Mouse (Mus musculus): ENCODE data around the gene Oxsr1. TPM values are rescaled to one million over a fixed set of nuclear protein-coding genes. Genes with fewer than 3 reads are reported as not detected.
"Not testable (repeated sequence)": the region's sequence is repeated elsewhere in the genome, so short reads cannot be mapped to it uniquely, and the experiment has no call there.

Gene Oxsr1
- total RNA-seq, 2 experiments from 2014 or later: 48.4 to 51.0 TPM

GRCm38 (mm10) chr9:119280894-119281682 is 41.1 kb downstream of the Oxsr1 start:
- no peak for DNase-seq
- intact Hi-C loops (cut with DNase I): no loop called here

- no peak for DNase-seq
- intact Hi-C loops (cut with DNase I): loop anchor here (5.0 kb wide), 1 partner anchor 171 kb away; no protein-coding TSS in a partner anchor
Measured at GRCm38 (mm10) chr9:119278031-119278430, 44.2 kb downstream of the Oxsr1 start.

DNA sequence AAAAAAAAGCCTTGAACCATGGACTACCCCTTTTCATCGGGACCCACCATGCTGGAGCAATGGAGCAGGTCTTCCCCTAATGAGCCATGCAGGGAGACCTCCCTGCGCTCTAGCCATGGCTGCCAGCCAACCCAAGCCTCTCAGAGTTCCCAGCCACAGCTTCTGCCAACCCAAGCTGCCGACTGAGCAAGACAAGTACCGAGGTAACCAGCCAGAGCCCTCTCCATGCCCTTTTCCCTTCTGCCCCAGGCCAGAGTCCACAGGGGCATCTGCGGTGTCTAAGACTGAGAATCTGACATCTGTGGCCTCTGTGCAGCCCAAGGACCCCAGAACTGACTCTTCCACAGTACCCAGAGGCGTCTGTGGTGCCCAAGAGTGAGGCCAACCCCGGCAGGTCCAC is 45.9 kb downstream of the Oxsr1 start:
- no peak for DNase-seq
- intact Hi-C loops (cut with DNase I): loop anchor here (5.0 kb wide), 1 partner anchor 169 kb away; no protein-coding TSS in a partner anchor

DNA sequence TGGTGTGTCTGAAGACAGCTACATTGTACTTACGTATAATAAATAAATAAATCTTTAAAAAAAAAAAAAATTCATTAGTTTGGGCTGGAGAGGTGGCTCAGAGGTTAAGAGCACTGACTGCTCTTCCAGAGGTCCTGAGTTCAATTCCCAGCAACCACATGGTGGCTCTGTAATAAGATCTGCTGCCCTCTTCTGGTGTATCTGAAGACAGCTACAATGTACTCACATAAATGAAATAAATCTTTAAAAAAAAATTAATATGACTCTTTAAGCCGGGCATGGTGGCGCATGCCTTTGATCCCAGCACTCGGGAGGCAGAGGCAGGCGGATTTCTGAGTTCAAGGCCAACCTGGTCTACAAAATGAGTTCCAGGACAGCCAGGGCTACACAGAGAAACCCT is 47.4 kb downstream of the Oxsr1 start:
- not testable (repeated sequence) for DNase-seq
- intact Hi-C loops (cut with DNase I): loop anchor here (5.0 kb wide), 1 partner anchor 168 kb away; no protein-coding TSS in a partner anchor

DNA sequence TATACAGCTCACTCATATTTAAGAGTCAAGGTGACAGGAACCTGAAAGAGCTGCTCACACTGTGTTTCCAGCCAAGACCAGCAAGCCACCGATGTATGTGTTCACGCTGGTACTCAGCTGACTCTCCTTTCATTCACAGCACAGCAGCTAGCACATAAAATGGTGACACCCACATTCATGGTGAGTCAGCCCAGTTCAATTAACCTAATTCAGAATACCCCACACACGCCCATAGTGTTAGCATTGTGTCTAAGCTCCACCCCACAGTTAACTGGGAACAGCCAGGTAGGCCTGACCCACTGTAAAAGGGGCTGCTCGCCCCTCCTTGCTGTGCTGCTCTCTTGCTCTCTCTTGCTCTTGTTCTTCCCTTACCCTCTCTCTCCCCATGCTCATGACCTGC is 50.7 kb downstream of the Oxsr1 start:
- intact Hi-C loops (cut with DNase I): no loop called here
- no peak for DNase-seq

GRCm38 (mm10) chr9:119268588-119269145 is 53.6 kb downstream of the Oxsr1 start:
- intact Hi-C loops (cut with DNase I): no loop called here

DNA sequence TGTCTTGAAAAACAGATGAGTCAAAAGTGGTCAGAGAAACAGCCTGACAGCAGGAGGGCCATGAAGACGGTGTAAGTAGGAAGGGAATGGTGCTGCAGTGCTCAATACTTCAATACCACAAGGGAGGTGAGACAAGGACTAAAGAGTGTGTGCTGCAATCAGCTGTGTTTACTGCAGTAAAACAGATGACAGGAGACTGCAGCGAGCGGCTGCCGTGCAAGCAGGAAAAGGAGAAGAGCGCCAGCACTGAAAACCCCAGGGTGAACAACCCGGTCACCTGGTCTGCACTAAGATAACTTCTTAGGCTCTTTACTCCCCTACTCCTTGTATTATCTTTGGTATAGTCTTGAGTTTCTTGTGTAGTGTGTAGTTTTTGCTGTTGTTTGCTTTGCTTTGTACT is 54.1 kb downstream of the Oxsr1 start:
- intact Hi-C loops (cut with DNase I): no loop called here
- DNase-seq: no peak

More at GRCm38 (mm10) chr9:119268588-119269145, 53.6 kb downstream of the Oxsr1 start:
- DNase-seq: no peak

- DNase-seq; intact Hi-C loops (cut with DNase I): not testable (repeated sequence)
Measured at GRCm38 (mm10) chr9:119266121-119266395, 56.2 kb downstream of the Oxsr1 start.

GRCm38 (mm10) chr9:119265373-119266120 is 56.7 kb downstream of the Oxsr1 start:
- intact Hi-C loops (cut with DNase I); DNase-seq: not testable (repeated sequence)

DNA sequence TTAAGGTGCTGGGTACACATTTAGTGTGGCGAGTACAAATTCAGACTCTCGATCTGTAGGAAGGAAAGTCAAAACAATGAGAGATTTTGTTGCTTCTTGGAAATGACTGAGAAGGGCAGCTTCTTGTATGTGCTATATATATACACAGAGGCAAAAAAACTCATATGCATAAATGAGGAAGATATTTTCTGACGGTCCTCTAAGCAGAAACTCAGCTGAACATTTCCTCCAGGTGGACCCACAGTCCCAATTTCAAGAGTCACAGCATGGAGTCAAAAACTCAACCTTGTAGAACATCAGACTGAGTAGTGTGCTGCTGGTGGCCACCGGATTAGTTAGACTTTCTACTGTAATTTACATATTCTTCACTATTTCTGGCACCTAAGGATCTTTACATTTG is 59.2 kb downstream of the Oxsr1 start:
- intact Hi-C loops (cut with DNase I): no loop called here
- DNase-seq: no peak

- DNase-seq: no peak
- intact Hi-C loops (cut with DNase I): no loop called here
Measured at GRCm38 (mm10) chr9:119260825-119261224, 61.4 kb downstream of the Oxsr1 start.

DNA sequence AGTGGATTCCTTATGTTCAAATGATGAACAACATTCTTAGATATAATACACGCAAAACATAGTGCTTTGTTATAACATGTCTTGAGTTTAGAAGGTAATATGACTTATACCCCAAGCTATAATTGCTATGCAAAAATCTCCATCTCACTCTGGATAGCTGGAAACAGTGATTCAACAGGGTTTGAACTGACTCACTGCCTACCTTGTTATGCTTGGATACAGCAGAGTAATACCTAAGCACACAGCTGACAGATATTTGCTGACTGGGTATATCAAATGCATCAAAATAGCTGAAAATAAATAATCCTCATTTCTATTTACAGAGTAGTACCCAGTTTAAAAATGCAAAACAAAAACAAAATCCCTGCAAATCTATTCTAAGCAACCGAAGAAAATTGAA is 63.4 kb downstream of the Oxsr1 start:
- intact Hi-C loops (cut with DNase I): no loop called here

DNA sequence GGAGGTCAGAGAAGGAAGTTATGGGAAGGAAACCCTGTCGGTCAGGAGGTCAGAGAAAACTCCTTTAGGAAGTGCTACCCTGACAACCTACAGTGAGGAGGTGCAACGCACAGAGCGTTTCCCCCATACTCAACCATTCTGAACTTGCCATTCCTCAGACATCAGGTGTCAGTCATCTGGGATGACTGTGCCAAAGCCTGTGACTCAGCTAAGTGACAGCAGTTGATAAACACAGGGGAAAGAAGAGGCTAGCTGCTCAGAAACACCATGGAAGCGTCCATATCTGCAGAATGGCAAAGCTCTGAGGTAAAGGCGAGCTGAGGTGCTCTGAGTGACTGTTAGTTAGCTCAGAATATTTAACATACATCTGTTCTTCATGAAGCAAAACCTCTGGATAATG is 64.1 kb downstream of the Oxsr1 start:
- intact Hi-C loops (cut with DNase I): no loop called here
- DNase-seq: no peak

More for the DNA sequence above, 63.4 kb downstream of the Oxsr1 start:
- no peak for DNase-seq

- DNase-seq: no peak
- intact Hi-C loops (cut with DNase I): no loop called here
Measured at GRCm38 (mm10) chr9:119256161-119256560, 66.1 kb downstream of the Oxsr1 start.

- no peak for DNase-seq
- intact Hi-C loops (cut with DNase I): no loop called here
Measured at GRCm38 (mm10) chr9:119255096-119255495, 67.1 kb downstream of the Oxsr1 start.

GRCm38 (mm10) chr9:119254187-119254586 is 68.0 kb downstream of the Oxsr1 start:
- intact Hi-C loops (cut with DNase I): no loop called here
- no peak for DNase-seq

GRCm38 (mm10) chr9:119247996-119248395 is 74.2 kb downstream of the Oxsr1 start:
- DNase-seq: no peak
- intact Hi-C loops (cut with DNase I): loop anchor here (5.0 kb wide), 1 partner anchor 104 kb away; no protein-coding TSS in a partner anchor

DNA sequence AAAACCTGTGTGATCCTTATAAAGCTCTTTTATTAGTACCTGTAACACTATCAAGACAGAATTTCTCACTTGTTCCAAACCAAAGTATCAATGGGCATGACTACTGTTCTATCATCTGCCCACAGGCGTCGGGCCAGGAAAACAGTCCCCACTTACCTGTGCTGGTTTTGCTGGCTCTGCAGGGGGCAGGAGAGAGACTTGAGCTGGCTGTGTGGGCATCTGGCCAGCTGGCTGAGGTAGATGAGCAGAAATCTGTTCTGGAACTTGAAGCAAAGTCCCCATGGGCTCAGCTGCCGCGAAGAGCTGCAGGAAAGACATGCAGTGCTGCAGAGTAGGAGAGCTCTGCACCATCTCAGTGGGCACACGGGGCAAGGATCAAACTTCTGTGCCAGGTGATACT is 75.4 kb downstream of the Oxsr1 start:
- intact Hi-C loops (cut with DNase I): loop anchor here (5.0 kb wide), 1 partner anchor 105 kb away; no protein-coding TSS in a partner anchor
- DNase-seq: peak in 1 of 2 experiments; percentile 25

GRCm38 (mm10) chr9:119243981-119244380 is 78.2 kb downstream of the Oxsr1 start:
- intact Hi-C loops (cut with DNase I): no loop called here
- no peak for DNase-seq

DNA sequence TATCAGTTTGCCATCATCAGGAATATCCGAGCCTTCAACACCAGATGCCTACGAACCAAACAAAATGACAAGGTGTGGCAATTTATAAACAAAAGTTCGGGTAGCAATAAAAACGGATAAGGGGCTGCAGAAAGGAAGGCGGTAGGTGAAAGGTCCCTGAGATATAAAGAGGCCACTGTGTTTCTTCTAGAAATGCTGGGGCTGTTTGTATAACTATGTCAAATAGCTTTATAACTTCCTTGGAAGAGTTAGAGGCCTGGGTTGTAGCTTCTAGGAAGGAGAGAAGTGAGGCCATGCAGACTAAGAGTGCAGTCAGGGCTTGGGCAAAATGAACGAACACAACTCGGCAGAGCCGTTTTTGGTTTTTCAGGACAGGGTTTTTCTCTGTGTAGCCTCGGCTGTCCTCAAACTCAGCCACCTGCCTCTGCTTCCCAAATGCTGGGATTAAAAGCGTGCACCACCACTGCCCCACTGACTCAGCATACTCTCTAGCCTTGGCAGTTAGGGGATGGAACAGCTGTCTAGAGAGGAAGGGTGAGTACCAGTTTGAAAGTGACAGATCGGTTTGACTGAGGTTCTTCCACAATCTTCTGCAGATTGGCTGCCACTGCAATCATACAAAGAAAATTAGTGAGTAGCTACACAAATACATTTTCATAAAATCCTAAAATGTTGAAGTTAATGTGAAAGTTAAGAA is 80.9 kb downstream of the Oxsr1 start:
- no peak for DNase-seq
- intact Hi-C loops (cut with DNase I): no loop called here

Data from gastrocnemius, postnatal 36 days (tissue).